Mouse (Mus musculus) liver, postnatal 0 days (tissue): Measurements from ENCODE around the gene Rassf7. TPM values are rescaled to one million over a fixed set of nuclear protein-coding genes. Genes with fewer than 3 reads are reported as not detected.

Experiments
- ATAC-seq: fragments of 200-750 bp; cut with Nextera tagmentation; 2 replicates; pipeline ENCODE4 v1.8.0; 2017; ENCODE audit warnings: mild to moderate bottlenecking, moderate library complexity
- DNase-seq: peaks from one replicate; pipeline ENCODE4 v3.0.0-alpha.2; 2016
- H3K27ac ChIP-seq: fragments of 300-500 bp; sonication (generic); 2 replicates; pipeline ENCODE4 v1.5.1; 2014; ENCODE audit warnings: antibody characterized with exemption, moderate library complexity, mild to moderate bottlenecking, low read depth
- H3K27me3 ChIP-seq: fragments of 300-500 bp; sonication (generic); 2 replicates; pipeline ENCODE4 v1.6.1; 2014; ENCODE audit warnings: low read length, control low read depth, mixed read lengths; ENCODE audit not compliant: insufficient read depth
- H3K36me3 ChIP-seq: fragments of 300-500 bp; sonication (generic); replicated peaks from 2 replicates; pipeline ENCODE4 v1.6.1; 2014; ENCODE audit warnings: mild to moderate bottlenecking, control low read depth, low read length, moderate library complexity, mixed read lengths; ENCODE audit not compliant: insufficient read depth
- H3K4me1 ChIP-seq: fragments of 300-500 bp; sonication (generic); 2 replicates; pipeline ENCODE4 v1.6.1; 2014; ENCODE audit warnings: antibody characterized with exemption, mild to moderate bottlenecking, control low read depth; ENCODE audit not compliant: insufficient read depth
- H3K4me2 ChIP-seq: fragments of 300-500 bp; sonication (generic); 2 replicates; pipeline ENCODE4 v1.6.1; 2014; ENCODE audit warnings: low read depth, mild to moderate bottlenecking, low read length, moderate library complexity, mixed read lengths
- H3K4me3 ChIP-seq: fragments of 300-500 bp; sonication (generic); 2 replicates; pipeline ENCODE4 v1.5.1; 2014; ENCODE audit warnings: low read depth, low read length
- H3K9ac ChIP-seq: fragments of 300-500 bp; sonication (generic); replicated peaks from 2 replicates; pipeline ENCODE4 v1.6.1; 2014; ENCODE audit warnings: mild to moderate bottlenecking, moderate library complexity
- H3K9me3 ChIP-seq: fragments of 300-500 bp; sonication (generic); 2 replicates; pipeline ENCODE4 v1.6.1; 2016; ENCODE audit warnings: mild to moderate bottlenecking, control low read depth, low read length, mixed read lengths
- CTCF ChIP-seq: sonication (generic); IDR thresholded peaks from 2 replicates; pipeline ENCODE4 v1.5.1; 2016; ENCODE audit warnings: antibody characterized with exemption, low read depth
- EP300 ChIP-seq: IDR thresholded peaks from 2 replicates; pipeline ENCODE4 v1.6.1; 2016; ENCODE audit warnings: antibody characterized with exemption, low read depth, mild to moderate bottlenecking
- WGBS: fragments of 180-500 bp; shearing (Covaris S2); extraction: QIAGEN DNeasy Blood & Tissue Kit; methylation state at CpG from one replicate; pipeline ENCODE4 v1.1.7; 2014; ENCODE audit not compliant: insufficient replicate concordance; 5-methylcytosine and 5-hydroxymethylcytosine counted together
- polyA plus RNA-seq: library from polyadenylated mRNA; unstranded; fragments of >200 nt; fragmentation: Nextera tagmentation; extraction: Ambion mirVana; gene quantifications from 2 replicates; pipeline ENCODE4 v1.2.1, GENCODE M21; 2015

Gene Rassf7
- polyA plus RNA-seq, 1 experiment from 2014 or later = 24.9 TPM

GRCm38 (mm10) chr7:141190220-141190619, 25.4 kb upstream of the Rassf7 start:
- H3K27me3 ChIP-seq = no peaks in the 10 kb centered on the region
- no peak overlapping the region for H3K4me3 ChIP-seq
- H3K4me1 ChIP-seq = peaks cover 24% of the 10 kb centered on the region
- H3K9me3 ChIP-seq = no peaks in the 10 kb centered on the region
- peaks cover 32% of the 10 kb centered on the region for H3K36me3 ChIP-seq
- H3K27ac ChIP-seq = no peak overlapping the region
- TF ChIP-seq EP300 (no peak), CTCF (no peak)
- no peak overlapping the region for H3K9ac ChIP-seq
- DNase-seq (no peak), ATAC-seq (no peak)
- no peak overlapping the region for H3K4me2 ChIP-seq
- 74% methylated on average over 3 of the region's 3 CpGs for WGBS

- no peak for TF ChIP-seq EP300
- no peak for TF ChIP-seq CTCF
- Histone ChIP-seq H3K9me3 (no peaks in the 10 kb centered on the region), H3K4me2 (no peak overlapping the region), H3K36me3 (peaks cover 32% of the 10 kb centered on the region), H3K4me3 (no peak overlapping the region), H3K27me3 (no peaks in the 10 kb centered on the region), H3K4me1 (peaks cover 24% of the 10 kb centered on the region), H3K27ac (no peak overlapping the region), H3K9ac (no peak overlapping the region)
- ATAC-seq = no peak
- DNase-seq = no peak
- 88% methylated on average over 14 of the region's 14 CpGs for WGBS
These were observed 24.6 kb upstream of the Rassf7 start for GRCm38 (mm10) chr7:141191036-141191435.

- Histone ChIP-seq H3K36me3 (peaks cover 32% of the 10 kb centered on the region), H3K4me1 (peaks cover 29% of the 10 kb centered on the region), H3K9ac (peak overlapping the region; percentile 16; the same call in 1 of the 2 replicates), H3K4me2 (peak overlapping the region; percentile 100), H3K27ac (no peak overlapping the region), H3K9me3 (no peaks in the 10 kb centered on the region), H3K4me3 (no peak overlapping the region), H3K27me3 (no peaks in the 10 kb centered on the region)
- no peak for DNase-seq
- WGBS = 91% methylated on average over 24 of the region's 24 CpGs
- no peak for ATAC-seq
- no peak for TF ChIP-seq EP300
- TF ChIP-seq CTCF = no peak
These were observed 23.6 kb upstream of the Rassf7 start for GRCm38 (mm10) chr7:141191796-141192685.

GRCm38 (mm10) chr7:141192776-141193347, 22.8 kb upstream of the Rassf7 start:
- peak overlapping the region; percentile 91 for H3K27ac ChIP-seq
- no peaks in the 10 kb centered on the region for H3K9me3 ChIP-seq
- 24% methylated on average over 12 of the region's 12 CpGs for WGBS
- DNase-seq = no peak
- no peak for TF ChIP-seq CTCF
- no peak for TF ChIP-seq EP300
- H3K4me3 ChIP-seq = peak overlapping the region; percentile 95
- H3K27me3 ChIP-seq = no peaks in the 10 kb centered on the region
- H3K9ac ChIP-seq = peak overlapping the region; percentile 96
- no peak for ATAC-seq
- H3K4me2 ChIP-seq = peak overlapping the region; percentile 100
- peaks cover 32% of the 10 kb centered on the region for H3K36me3 ChIP-seq
- peaks cover 29% of the 10 kb centered on the region for H3K4me1 ChIP-seq

- TF ChIP-seq CTCF = no peak
- no peak for TF ChIP-seq EP300
- Histone ChIP-seq H3K27me3 (no peaks in the 10 kb centered on the region), H3K4me1 (peaks cover 31% of the 10 kb centered on the region), H3K9me3 (no peaks in the 10 kb centered on the region), H3K4me2 (peak overlapping the region; percentile 100), H3K9ac (peak overlapping the region; percentile 96), H3K27ac (peak overlapping the region; percentile 91), H3K4me3 (peak overlapping the region; percentile 95), H3K36me3 (peaks cover 32% of the 10 kb centered on the region)
- peak; percentile 9 for ATAC-seq
- WGBS = under 1% methylated on average over 35 of the region's 43 CpGs
- DNase-seq = peak; percentile 62
These were observed 22.3 kb upstream of the Rassf7 start for GRCm38 (mm10) chr7:141193348-141193856.

GRCm38 (mm10) chr7:141193948-141194347, 21.7 kb upstream of the Rassf7 start, which contains the start of the genes Hras and Lrrc56:
TSS of gene Hras (minus strand) at chr7:141194005.
TSS of gene Lrrc56 (plus strand) at chr7:141194157.
- H3K9ac ChIP-seq = peak within 1 kb of the TSS; percentile 96
- peak within 1 kb of the TSS; percentile 100 for H3K4me2 ChIP-seq
- DNase-seq (peak; percentile 99), ATAC-seq (peak; percentile 96)
- peak within 1 kb of the TSS; percentile 91 for H3K27ac ChIP-seq
- no peaks in the 10 kb centered on the region for H3K27me3 ChIP-seq
- H3K36me3 ChIP-seq = peaks cover 32% of the 10 kb centered on the region
- TF ChIP-seq CTCF (no peak), EP300 (no peak)
- H3K9me3 ChIP-seq = no peaks in the 10 kb centered on the region
- H3K4me3 ChIP-seq = peak within 1 kb of the TSS; percentile 95
- under 1% methylated on average over 39 of the region's 39 CpGs for WGBS
- H3K4me1 ChIP-seq = peaks cover 33% of the 10 kb centered on the region
